Mouse (Mus musculus): ENCODE results near the gene Rnaseh2c. TPM values are rescaled to one million over a fixed set of nuclear protein-coding genes. Genes with fewer than 3 reads are reported as not detected.
A peak's percentile ranks its signal among the peaks of the same experiment; 100 is the strongest.

Rnaseh2c gene
- polyA plus RNA-seq, 3 experiments from 2014 or later, result 40.8 to 104 (median 97.1) TPM

GRCm38 (mm10) chr19:5636571-5637041 is 34.9 kb downstream of the Rnaseh2c start:
- ATAC-seq, result peak; percentile 45

- peak; percentile 83 for ATAC-seq
These were observed 35.7 kb downstream of the Rnaseh2c start, which contains the start of gene Rela for GRCm38 (mm10) chr19:5637069-5638047. Rela (plus strand) TSS chr19:5637483.

GRCm38 (mm10) chr19:5638416-5639005 is 36.8 kb downstream of the Rnaseh2c start:
- ATAC-seq, result no peak

GRCm38 (mm10) chr19:5640339-5640738 is 38.7 kb downstream of the Rnaseh2c start:
- no peak for ATAC-seq

- no peak for ATAC-seq
These were observed 39.3 kb downstream of the Rnaseh2c start for GRCm38 (mm10) chr19:5641021-5641420.

GRCm38 (mm10) chr19:5641641-5642040 is 40.0 kb downstream of the Rnaseh2c start:
- ATAC-seq, result no peak

GRCm38 (mm10) chr19:5645280-5645679 is 43.6 kb downstream of the Rnaseh2c start:
- ATAC-seq, result no peak

GRCm38 (mm10) chr19:5646731-5647330 is 45.2 kb downstream of the Rnaseh2c start:
- ATAC-seq, result no peak

- ATAC-seq, result no peak
These were observed 46.1 kb downstream of the Rnaseh2c start for GRCm38 (mm10) chr19:5647791-5648190.

- peak; percentile 94 for ATAC-seq
These were observed 47.0 kb downstream of the Rnaseh2c start for GRCm38 (mm10) chr19:5648401-5649297.

GRCm38 (mm10) chr19:5649298-5649741 is 47.6 kb downstream of the Rnaseh2c start:
- ATAC-seq, result no peak

GRCm38 (mm10) chr19:5651502-5652274 is 50.0 kb downstream of the Rnaseh2c start:
- ATAC-seq, result no peak

- ATAC-seq, result no peak
These were observed 50.9 kb downstream of the Rnaseh2c start for GRCm38 (mm10) chr19:5652570-5652969.

GRCm38 (mm10) chr19:5653969-5654719 is 52.5 kb downstream of the Rnaseh2c start:
- ATAC-seq, result no peak

- no peak for ATAC-seq
These were observed 53.1 kb downstream of the Rnaseh2c start for GRCm38 (mm10) chr19:5654720-5655298.

Other genes starting within 250 kb of the Rnaseh2c start
- 10 to 100 TPM; 45.7 to 58.4 (median 53.4) TPM for gene Eif1ad, start 235.1 kb upstream of the Rnaseh2c start, polyA plus RNA-seq (2017; shearing (Covaris generic))
- 100 to 1,000 TPM; 233 to 353 (median 259) TPM for gene Banf1, start 234.7 kb upstream of the Rnaseh2c start, polyA plus RNA-seq (2017; shearing (Covaris generic))
- 10 to 100 TPM; 20.3 to 38.4 (median 27.8) TPM for gene Sart1, start 213.2 kb upstream of the Rnaseh2c start, polyA plus RNA-seq (2017; shearing (Covaris generic))
- not detected for gene Tsga10ip, start 199.3 kb upstream of the Rnaseh2c start, polyA plus RNA-seq (2017; shearing (Covaris generic))
- gene Drap1, start 176.9 kb upstream of the Rnaseh2c start, polyA plus RNA-seq (2017; shearing (Covaris generic)), result 10 to 100 TPM; 43.1 to 54.2 (median 47.1) TPM
- 10 to 100 TPM; 14.5 to 28.0 (median 21.2) TPM for gene AI837181, start 176.7 kb upstream of the Rnaseh2c start, polyA plus RNA-seq (2017; shearing (Covaris generic))
- gene Fosl1, start 154.3 kb upstream of the Rnaseh2c start, polyA plus RNA-seq (2017; shearing (Covaris generic)), result not detected
- gene Ccdc85b, start 144.0 kb upstream of the Rnaseh2c start, polyA plus RNA-seq (2017; shearing (Covaris generic)), result under 1 TPM; 0.47 to 0.74 (median 0.65) TPM
- 100 to 1,000 TPM in 2 of 3 experiments, 10 to 100 TPM in 1; 64.2 to 112 (median 105) TPM for gene Fibp, start 141.3 kb upstream of the Rnaseh2c start, polyA plus RNA-seq (2017; shearing (Covaris generic))
- gene Ctsw, start 133.4 kb upstream of the Rnaseh2c start, polyA plus RNA-seq (2017; shearing (Covaris generic)), result 100 to 1,000 TPM; 168 to 249 (median 216) TPM
- gene Efemp2, start 127.9 kb upstream of the Rnaseh2c start, polyA plus RNA-seq (2017; shearing (Covaris generic)), result 1 to 10 TPM; 2.9 to 4.3 (median 3.8) TPM
- gene Mus81, start 113.5 kb upstream of the Rnaseh2c start, polyA plus RNA-seq (2017; shearing (Covaris generic)), result 10 to 100 TPM; 34.4 to 61.6 (median 36.6) TPM
- 1,000 to 10,000 TPM; 1,933 to 3,699 (median 2,060) TPM for gene Cfl1, start 111.4 kb upstream of the Rnaseh2c start, polyA plus RNA-seq (2017; shearing (Covaris generic))
- under 1 TPM; 0.44 to 0.82 (median 0.70) TPM for gene 1700020D05Rik, start 98.1 kb upstream of the Rnaseh2c start, polyA plus RNA-seq (2017; shearing (Covaris generic))
- gene Snx32, start 91.3 kb upstream of the Rnaseh2c start, polyA plus RNA-seq (2017; shearing (Covaris generic)), result 10 to 100 TPM; 11.7 to 26.7 (median 20.0) TPM
- gene Ovol1, start 41.2 kb upstream of the Rnaseh2c start, polyA plus RNA-seq (2017; shearing (Covaris generic)), result not detected
- gene Ap5b1, start 33.8 kb upstream of the Rnaseh2c start, polyA plus RNA-seq (2017; shearing (Covaris generic)), result 1 to 10 TPM; 5.8 to 7.4 (median 6.5) TPM
- 10 to 100 TPM; 34.5 to 46.1 (median 42.4) TPM for gene Kat5, start 8.4 kb downstream of the Rnaseh2c start, polyA plus RNA-seq (2017; shearing (Covaris generic))
- 100 to 1,000 TPM in 2 of 3 experiments, 10 to 100 TPM in 1; 95.8 to 144 (median 126) TPM for gene Rela, start 35.6 kb downstream of the Rnaseh2c start, polyA plus RNA-seq (2017; shearing (Covaris generic))
- gene Sipa1, start 61.8 kb downstream of the Rnaseh2c start, polyA plus RNA-seq (2017; shearing (Covaris generic)), result 10 to 100 TPM; 23.3 to 28.7 (median 25.0) TPM
- 1 to 10 TPM; 6.6 to 8.7 (median 7.8) TPM for gene Map3k11, start 86.9 kb downstream of the Rnaseh2c start, polyA plus RNA-seq (2017; shearing (Covaris generic))
- 10 to 100 TPM; 14.8 to 26.0 (median 21.1) TPM for gene Pcnx3, start 87.0 kb downstream of the Rnaseh2c start, polyA plus RNA-seq (2017; shearing (Covaris generic))
- gene Kcnk7, start 102.5 kb downstream of the Rnaseh2c start, polyA plus RNA-seq (2017; shearing (Covaris generic)), result 1 to 10 TPM; 1.5 to 5.7 (median 2.6) TPM
- gene Ehbp1l1, start 124.4 kb downstream of the Rnaseh2c start, polyA plus RNA-seq (2017; shearing (Covaris generic)), result 10 to 100 TPM; 12.5 to 43.4 (median 19.4) TPM
- 10 to 100 TPM; 13.0 to 57.6 (median 36.1) TPM for gene Fam89b, start 127.8 kb downstream of the Rnaseh2c start, polyA plus RNA-seq (2017; shearing (Covaris generic))
- gene Ltbp3, start 139.0 kb downstream of the Rnaseh2c start, polyA plus RNA-seq (2017; shearing (Covaris generic)), result under 1 TPM in 1 of 3 experiments, not detected in 2; 0.77 TPM
- 10 to 100 TPM; 14.2 to 19.5 (median 15.4) TPM for gene Scyl1, start 169.5 kb downstream of the Rnaseh2c start, polyA plus RNA-seq (2017; shearing (Covaris generic))

Data from inflammation-experienced regulatory T-cells, adult 6 months (primary cell).